Mouse (Mus musculus): ENCODE results near the gene Dqx1. TPM values are rescaled to one million over a fixed set of nuclear protein-coding genes. Genes with fewer than 3 reads are reported as not detected.

The Dqx1 gene
- polyA plus RNA-seq, 1 experiment from 2014 or later: 24.8 TPM

DNA sequence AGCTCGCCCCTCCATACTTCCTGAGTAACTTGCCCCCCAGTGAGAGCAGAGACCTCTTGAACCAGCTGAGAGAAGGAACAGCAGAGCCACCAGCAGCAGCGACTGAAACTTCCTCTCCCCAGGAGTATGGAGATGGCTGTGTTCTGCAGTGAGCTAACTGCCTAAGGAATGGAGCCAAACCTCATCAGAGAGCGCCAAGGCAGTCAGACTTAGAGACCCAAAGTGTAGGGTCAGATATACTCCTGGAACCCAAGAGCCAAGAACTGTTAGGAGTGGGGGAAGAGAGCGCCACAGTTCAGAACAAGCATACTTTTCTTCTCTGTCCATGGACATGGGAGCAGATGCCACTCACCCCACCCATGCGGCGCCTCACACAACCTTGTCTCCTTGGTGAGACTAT lies 8.8 kb downstream of the Dqx1 start:
- Histone ChIP-seq H3K4me1 (replicated peaks; ENCODE audit: control insufficient read depth, insufficient read depth, low read length) (no peaks in the 10 kb centered on the region; the same call in 1 of the 2 replicates), H3K27ac (ENCODE audit: low read depth, low read length) (no peak overlapping the region), H3K27me3 (replicated peaks; ENCODE audit: control insufficient read depth, insufficient read depth, low read length) (peaks cover 83% of the 10 kb centered on the region), H3K9me3 (ENCODE audit: control insufficient read depth) (no peaks in the 10 kb centered on the region), H3K9ac (ENCODE audit: low read depth, low read length) (no peak overlapping the region), H3K36me3 (ENCODE audit: control insufficient read depth, insufficient read depth) (peaks cover 7% of the 10 kb centered on the region; the same call in 1 of the 2 replicates), H3K4me2 (replicated peaks; ENCODE audit: low read depth) (no peak overlapping the region), H3K4me3 (ENCODE audit: low read depth, low read length) (no peak overlapping the region)
- 49% methylated on average over 6 of the region's 6 CpGs for WGBS
- TF ChIP-seq CTCF (IDR thresholded peaks at IDR 0.05; ENCODE audit: low read depth): no peak
- ATAC-seq: no peak

DNA sequence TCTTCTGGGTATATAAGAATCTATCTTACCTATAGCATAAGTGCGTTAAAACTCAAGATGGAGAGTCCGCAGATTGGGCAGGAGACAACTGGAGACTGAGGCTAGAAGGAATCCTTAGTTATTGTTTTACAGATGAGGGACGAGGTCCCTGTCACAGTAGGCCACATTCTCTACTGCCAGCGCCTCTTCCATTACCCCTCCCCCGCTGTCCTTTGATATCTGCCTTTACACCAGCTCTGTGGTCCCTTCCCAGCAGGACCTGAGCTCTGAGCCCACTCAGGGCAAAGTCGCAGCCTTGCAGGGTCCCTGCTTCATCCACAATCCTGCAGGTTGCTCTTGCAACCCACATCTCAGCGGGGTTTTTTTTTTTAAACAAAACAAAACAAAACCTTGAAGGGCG lies 10.6 kb downstream of the Dqx1 start:
- Histone ChIP-seq H3K4me3 (ENCODE audit: low read depth, low read length) (peak overlapping the region; percentile 39), H3K9ac (ENCODE audit: low read depth, low read length) (no peak overlapping the region), H3K36me3 (ENCODE audit: control insufficient read depth, insufficient read depth) (no peaks in the 10 kb centered on the region; the same call in 1 of the 2 replicates), H3K27me3 (replicated peaks; ENCODE audit: control insufficient read depth, insufficient read depth, low read length) (peaks cover 92% of the 10 kb centered on the region), H3K4me2 (replicated peaks; ENCODE audit: low read depth) (peak overlapping the region; percentile 63), H3K4me1 (replicated peaks; ENCODE audit: control insufficient read depth, insufficient read depth, low read length) (no peaks in the 10 kb centered on the region; the same call in 1 of the 2 replicates), H3K9me3 (ENCODE audit: control insufficient read depth) (no peaks in the 10 kb centered on the region), H3K27ac (ENCODE audit: low read depth, low read length) (no peak overlapping the region)
- WGBS: 13% methylated on average over 8 of the region's 8 CpGs
- TF ChIP-seq CTCF (IDR thresholded peaks at IDR 0.05; ENCODE audit: low read depth): no peak
- no peak for ATAC-seq

DNA sequence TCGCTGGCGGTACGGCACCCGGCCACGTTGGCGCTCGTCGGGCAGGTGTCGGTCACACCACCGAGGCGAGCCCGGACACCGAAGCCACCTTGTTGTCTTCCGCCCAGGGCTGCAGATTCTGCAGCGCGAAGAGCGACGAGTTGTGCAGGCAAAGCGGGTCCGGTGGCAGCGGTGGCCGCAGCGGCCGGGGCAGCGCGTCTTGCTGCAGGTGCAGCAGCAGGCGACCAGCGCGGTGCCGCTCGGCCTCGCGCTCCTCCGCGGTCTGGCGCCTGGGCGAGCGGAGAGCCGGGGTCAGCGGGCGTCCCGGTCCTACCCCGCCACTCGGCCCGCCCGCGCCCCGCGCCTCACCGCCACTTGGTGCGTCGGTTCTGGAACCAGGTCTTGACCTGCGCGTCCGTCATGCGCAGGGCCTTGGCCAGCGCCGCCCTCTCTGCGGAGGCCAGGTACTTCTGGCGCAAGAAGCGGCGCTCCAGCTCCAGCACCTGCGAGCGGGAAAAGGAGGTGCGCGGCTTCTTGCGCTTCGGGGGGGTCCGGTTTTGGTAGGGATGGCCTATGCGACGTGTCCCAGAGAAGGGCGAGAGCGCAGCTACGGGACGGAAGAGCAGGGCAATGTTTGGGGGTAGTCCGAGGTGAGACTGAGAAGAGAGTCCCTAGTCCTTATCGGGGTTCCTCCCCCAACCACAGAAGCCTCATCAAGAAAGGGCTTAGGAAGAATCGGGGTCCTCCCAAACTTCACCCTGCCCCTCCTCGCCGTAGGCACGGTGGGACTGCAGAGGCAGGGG lies 11.3 kb downstream of the Dqx1 start:
- no peak overlapping the region for H3K9ac ChIP-seq (ENCODE audit: low read depth, low read length)
- peak overlapping the region; percentile 63 for H3K4me2 ChIP-seq (replicated peaks; ENCODE audit: low read depth)
- H3K27ac ChIP-seq (ENCODE audit: low read depth, low read length): no peak overlapping the region
- no peaks in the 10 kb centered on the region; the same call in 1 of the 2 replicates for H3K36me3 ChIP-seq (ENCODE audit: control insufficient read depth, insufficient read depth)
- WGBS: 1% methylated on average over 78 of the region's 81 CpGs
- H3K4me3 ChIP-seq (ENCODE audit: low read depth, low read length): peak overlapping the region; percentile 39
- H3K27me3 ChIP-seq (replicated peaks; ENCODE audit: control insufficient read depth, insufficient read depth, low read length): peaks cover 91% of the 10 kb centered on the region
- no peak for TF ChIP-seq CTCF (IDR thresholded peaks at IDR 0.05; ENCODE audit: low read depth)
- no peaks in the 10 kb centered on the region for H3K9me3 ChIP-seq (ENCODE audit: control insufficient read depth)
- H3K4me1 ChIP-seq (replicated peaks; ENCODE audit: control insufficient read depth, insufficient read depth, low read length): no peaks in the 10 kb centered on the region; the same call in 1 of the 2 replicates
- ATAC-seq: no peak

DNA sequence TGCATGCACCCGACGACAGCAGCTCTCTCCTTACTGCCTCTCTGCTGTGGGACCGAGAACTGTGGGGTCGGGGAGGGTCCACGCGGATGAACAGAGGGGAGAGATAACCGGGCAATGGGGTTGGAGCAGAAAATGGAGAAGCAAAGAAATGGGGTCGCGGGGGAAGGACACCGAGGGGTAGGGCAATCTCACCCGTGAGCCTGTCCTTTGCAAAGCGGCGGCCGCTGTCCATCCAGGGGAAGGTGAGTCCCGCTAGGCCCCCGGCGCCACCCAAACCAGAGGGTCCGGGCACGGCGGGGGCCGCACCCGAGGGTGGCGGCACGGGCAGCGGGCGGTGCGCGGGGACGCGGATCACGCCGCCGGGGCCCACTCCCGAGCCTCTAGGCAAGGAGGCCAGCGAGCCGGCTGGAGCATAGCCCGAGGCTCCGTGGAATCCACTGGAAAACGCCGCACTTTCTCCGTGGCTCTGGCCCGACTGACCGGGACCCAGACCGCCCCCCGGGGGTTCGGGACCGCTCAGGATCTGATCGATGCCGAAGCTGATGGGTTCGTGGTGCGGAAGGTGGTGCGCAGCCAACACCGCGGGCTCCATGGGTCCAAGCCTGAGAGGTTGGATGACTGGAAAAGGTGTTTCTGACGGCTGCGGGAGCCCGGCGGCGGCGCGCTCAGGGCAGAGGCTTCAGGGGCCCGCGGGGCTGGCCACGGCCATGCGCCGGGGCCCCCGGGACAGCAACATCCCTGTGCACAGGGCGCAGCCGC lies 12.0 kb downstream of the Dqx1 start:
- no peak overlapping the region for H3K27ac ChIP-seq (ENCODE audit: low read depth, low read length)
- peak overlapping the region; percentile 63 for H3K4me2 ChIP-seq (replicated peaks; ENCODE audit: low read depth)
- no peak for TF ChIP-seq CTCF (IDR thresholded peaks at IDR 0.05; ENCODE audit: low read depth)
- H3K4me1 ChIP-seq (replicated peaks; ENCODE audit: control insufficient read depth, insufficient read depth, low read length): no peaks in the 10 kb centered on the region; the same call in 1 of the 2 replicates
- peak overlapping the region; percentile 39 for H3K4me3 ChIP-seq (ENCODE audit: low read depth, low read length)
- H3K36me3 ChIP-seq (ENCODE audit: control insufficient read depth, insufficient read depth): no peaks in the 10 kb centered on the region; the same call in 1 of the 2 replicates
- no peaks in the 10 kb centered on the region for H3K9me3 ChIP-seq (ENCODE audit: control insufficient read depth)
- no peak for ATAC-seq
- H3K9ac ChIP-seq (ENCODE audit: low read depth, low read length): no peak overlapping the region
- H3K27me3 ChIP-seq (replicated peaks; ENCODE audit: control insufficient read depth, insufficient read depth, low read length): peaks cover 91% of the 10 kb centered on the region
- under 1% methylated on average over 55 of the region's 69 CpGs for WGBS

DNA sequence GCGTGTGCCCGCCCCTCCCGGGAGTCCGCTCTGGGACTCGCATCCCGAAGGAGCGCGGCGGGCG lies 12.4 kb downstream of the Dqx1 start, which contains the start of gene Tlx2:
Gene Tlx2, minus strand, starts transcription at position 47 of the 64 bp plus-strand sequence.
- H3K9me3 ChIP-seq (ENCODE audit: control insufficient read depth): no peaks in the 10 kb centered on the region
- peak within 1 kb of the TSS; percentile 63 for H3K4me2 ChIP-seq (replicated peaks; ENCODE audit: low read depth)
- no peak for ATAC-seq
- WGBS: 1% methylated on average over 10 of the region's 10 CpGs
- H3K4me1 ChIP-seq (replicated peaks; ENCODE audit: control insufficient read depth, insufficient read depth, low read length): no peaks in the 10 kb centered on the region; the same call in 1 of the 2 replicates
- no peak for TF ChIP-seq CTCF (IDR thresholded peaks at IDR 0.05; ENCODE audit: low read depth)
- H3K27ac ChIP-seq (ENCODE audit: low read depth, low read length): no peak within 1 kb of the TSS
- no peak within 1 kb of the TSS for H3K9ac ChIP-seq (ENCODE audit: low read depth, low read length)
- H3K27me3 ChIP-seq (replicated peaks; ENCODE audit: control insufficient read depth, insufficient read depth, low read length): peaks cover 91% of the 10 kb centered on the region
- H3K4me3 ChIP-seq (ENCODE audit: low read depth, low read length): peak within 1 kb of the TSS; percentile 39
- no peaks in the 10 kb centered on the region; the same call in 1 of the 2 replicates for H3K36me3 ChIP-seq (ENCODE audit: control insufficient read depth, insufficient read depth)

DNA sequence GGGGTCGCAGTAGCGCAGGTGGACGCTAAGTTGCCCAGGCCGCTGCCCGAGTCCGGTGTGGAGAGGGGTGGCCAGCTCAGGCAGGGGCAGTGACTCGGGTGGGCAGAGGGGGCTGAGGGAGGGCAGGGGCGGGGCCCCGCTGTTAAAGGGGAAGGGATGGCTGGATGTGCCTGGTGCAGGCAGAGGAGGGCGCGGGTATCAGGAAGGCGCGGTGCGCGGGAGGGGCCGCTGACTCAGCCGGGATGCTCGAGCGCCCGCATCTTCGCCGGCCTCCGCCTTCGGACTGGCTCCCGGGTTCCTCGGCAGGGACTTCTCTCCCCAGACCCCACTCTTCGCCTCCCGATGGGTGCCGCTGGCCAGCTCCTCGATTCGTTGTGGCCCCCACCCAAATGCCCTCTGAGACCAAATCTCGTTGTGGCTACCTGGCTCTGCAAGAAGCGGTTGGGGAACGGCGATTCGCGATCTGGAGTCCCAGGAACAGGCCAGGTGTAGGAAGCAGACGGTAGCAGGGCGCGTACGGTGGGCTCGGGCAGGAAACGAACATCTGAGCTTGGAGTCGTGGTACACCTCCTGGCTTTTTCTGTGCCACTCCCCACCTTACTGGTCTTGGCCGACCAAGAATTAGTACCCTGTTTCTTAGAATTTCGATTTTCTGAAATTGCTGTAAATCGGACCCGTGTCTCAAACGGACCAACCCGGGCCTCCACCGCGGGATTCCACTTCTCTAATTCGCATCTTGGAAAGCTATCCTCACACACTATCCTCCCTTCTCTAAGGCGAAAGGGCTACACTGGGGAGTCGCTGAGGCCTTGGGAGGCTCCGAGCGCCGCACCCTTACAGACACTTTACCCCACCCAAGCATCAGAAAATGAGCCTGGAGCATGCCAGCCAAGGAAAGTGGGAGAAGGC lies 12.9 kb downstream of the Dqx1 start:
- under 1% methylated on average over 57 of the region's 58 CpGs for WGBS
- Histone ChIP-seq H3K27me3 (replicated peaks; ENCODE audit: control insufficient read depth, insufficient read depth, low read length) (peaks cover 91% of the 10 kb centered on the region), H3K4me1 (replicated peaks; ENCODE audit: control insufficient read depth, insufficient read depth, low read length) (no peaks in the 10 kb centered on the region; the same call in 1 of the 2 replicates), H3K4me3 (ENCODE audit: low read depth, low read length) (peak overlapping the region; percentile 39), H3K9me3 (ENCODE audit: control insufficient read depth) (no peaks in the 10 kb centered on the region), H3K36me3 (ENCODE audit: control insufficient read depth, insufficient read depth) (no peaks in the 10 kb centered on the region; the same call in 1 of the 2 replicates), H3K4me2 (replicated peaks; ENCODE audit: low read depth) (peak overlapping the region; percentile 63), H3K9ac (ENCODE audit: low read depth, low read length) (no peak overlapping the region), H3K27ac (ENCODE audit: low read depth, low read length) (no peak overlapping the region)
- no peak for TF ChIP-seq CTCF (IDR thresholded peaks at IDR 0.05; ENCODE audit: low read depth)
- peak; percentile 7; the same call in 1 of the 2 replicates for ATAC-seq

Measured in intestine, postnatal 0 days (tissue).